Mouse (Mus musculus) CH12.LX (cell line): ENCODE results near the gene Rhbdf2.

Experiments
- CTCF ChIP-seq, 2 experiments: IDR thresholded peaks in 1 of 2; conservative IDR thresholded peaks in 1 of 2; 2 replicates each; pipeline ENCODE4 v1.5.1; 2011 to 2012; ENCODE audit warnings: low read depth in 2 of 2, low read length in 2 of 2, improper control_type of control experiment in 1 of 2, inconsistent platforms in 1 of 2, mild to moderate bottlenecking in 1 of 2, moderate library complexity in 1 of 2
- JUND ChIP-seq: conservative IDR thresholded peaks from 2 replicates; pipeline ENCODE4 v1.6.1; 2011; ENCODE audit warnings: low read depth, low read length, improper control_type of control experiment
- ZC3H11A ChIP-seq: IDR thresholded peaks from 2 replicates; pipeline ENCODE4 v1.6.1; 2012; ENCODE audit warnings: low read depth, mild to moderate bottlenecking, inconsistent platforms, low read length, improper control_type of control experiment

GRCm38 (mm10) chr11:116589020-116589531 lies 37.7 kb downstream of the Rhbdf2 start:
- no peak for TF ChIP-seq CTCF (conservative IDR thresholded peaks at IDR 0.05 in 1 of 2, IDR thresholded peaks at IDR 0.05 in 1 of 2; ENCODE audit: low read depth in 2 of 2, low read length in 2 of 2)
- TF ChIP-seq ZC3H11A: no peak
- TF ChIP-seq JUND: no peak
